Mouse (Mus musculus) lung, postnatal 14 days (tissue): Measurements from ENCODE around the gene Lcn5.
A peak's percentile ranks its signal among the peaks of the same experiment; 100 is the strongest.

Source experiments
- DNase-seq: peaks from one replicate; pipeline ENCODE4 v3.0.0; 2021

Lcn5 gene

GRCm38 (mm10) chr2:25657652-25658051, at the start of gene Lcn5:
Lcn5 (plus strand) TSS chr2:25657952.
- DNase-seq: no peak

GRCm38 (mm10) chr2:25608671-25609070, 49.1 kb upstream of the Lcn5 start:
- no peak for DNase-seq

DNA sequence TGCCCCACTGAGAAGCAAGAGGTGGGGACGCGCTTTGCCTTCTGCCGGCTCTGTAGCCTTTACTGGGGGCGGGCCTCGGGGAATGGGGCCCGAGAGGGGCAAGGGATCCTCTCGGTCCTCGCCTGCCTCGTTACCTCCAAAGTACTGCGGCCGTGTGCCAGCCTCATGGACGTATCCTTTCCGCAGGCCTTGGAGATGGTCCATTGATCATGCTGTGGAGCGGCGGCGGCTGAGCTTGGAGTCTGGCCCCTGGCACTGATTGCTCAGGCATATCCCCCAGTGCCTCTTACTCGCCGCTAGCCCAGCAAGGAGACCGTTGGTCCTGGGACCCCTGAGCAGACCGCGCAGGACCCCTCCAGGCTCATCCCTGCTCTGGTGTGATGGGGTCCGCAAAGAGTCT, 41.4 kb upstream of the Lcn5 start:
- no peak for DNase-seq

DNA sequence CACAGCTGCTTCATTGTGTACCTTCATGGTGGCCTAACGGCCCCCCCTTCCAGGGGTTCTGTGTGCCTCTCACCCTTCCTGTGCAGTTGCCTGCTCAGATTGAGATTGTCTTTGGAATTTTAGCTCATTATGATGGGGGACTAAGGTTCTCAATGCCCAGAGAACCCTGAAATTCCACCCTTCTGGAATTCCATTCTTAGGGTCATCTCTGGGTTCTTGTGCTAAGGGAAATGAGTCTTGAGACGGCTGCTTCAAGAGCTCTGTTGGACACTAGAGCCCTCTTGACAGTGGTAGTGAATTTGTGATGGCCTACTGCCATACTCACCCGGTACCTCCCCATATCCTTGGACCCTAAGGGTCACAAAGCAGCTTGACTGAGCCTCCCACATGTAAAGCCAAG, 40.2 kb upstream of the Lcn5 start, which contains the start of gene Ccdc183:
TSS of gene Ccdc183 (minus strand) at position 101 of the 400 bp plus-strand sequence.
- DNase-seq: no peak

GRCm38 (mm10) chr2:25620386-25620785, 37.4 kb upstream of the Lcn5 start:
- DNase-seq: no peak

- no peak for DNase-seq
Measured at GRCm38 (mm10) chr2:25620852-25621228, 36.9 kb upstream of the Lcn5 start.

GRCm38 (mm10) chr2:25621229-25622200, 36.2 kb upstream of the Lcn5 start, which contains the start of gene Tmem141:
Tmem141 (minus strand) TSS chr2:25622005.
- peak; percentile 89 for DNase-seq

DNA sequence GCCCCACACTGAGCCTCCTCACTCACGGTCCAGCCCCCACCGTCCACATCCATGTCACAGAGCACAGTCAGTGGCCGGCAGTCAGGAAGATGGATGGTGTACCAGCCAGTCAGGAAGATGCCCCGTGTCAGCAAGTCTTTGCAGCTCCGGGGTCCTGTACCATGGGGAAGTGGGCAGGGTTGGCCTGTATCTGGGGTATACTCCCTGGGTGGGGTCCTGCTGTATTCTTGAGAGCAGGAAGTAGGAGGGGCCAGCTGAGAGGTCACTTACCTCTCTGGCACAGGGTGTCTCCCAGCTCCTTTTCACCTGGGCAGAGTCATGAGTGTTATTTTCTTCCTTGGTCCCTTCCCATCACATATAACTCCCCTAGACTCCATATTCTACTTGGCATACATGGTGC, 31.8 kb upstream of the Lcn5 start:
- DNase-seq: no peak

GRCm38 (mm10) chr2:25627811-25628210, 29.9 kb upstream of the Lcn5 start, which contains the start of gene Fcna:
Fcna (minus strand) TSS chr2:25628030.
- DNase-seq: no peak

DNA sequence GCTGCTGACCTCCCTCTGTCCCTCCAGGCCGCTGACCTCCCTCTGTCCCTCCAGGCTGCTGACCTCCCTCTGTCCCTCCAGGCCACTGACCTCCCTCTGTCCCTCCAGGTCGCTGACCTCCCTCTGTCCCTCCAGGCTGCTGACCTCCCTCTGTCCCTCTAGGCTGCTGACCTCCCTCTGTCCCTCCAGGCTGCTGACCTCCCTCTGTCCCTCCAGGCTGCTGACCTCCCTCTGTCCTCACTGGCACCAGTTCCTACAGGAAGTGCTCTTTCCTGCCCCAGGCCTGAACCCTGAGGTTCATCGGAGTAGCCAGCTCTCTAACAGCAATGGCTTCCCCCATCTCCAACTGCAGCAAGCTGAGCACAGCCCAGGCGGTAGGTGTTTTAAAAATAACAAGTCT, 29.0 kb upstream of the Lcn5 start:
- DNase-seq: no peak

- no peak for DNase-seq
Measured at GRCm38 (mm10) chr2:25633616-25634015, 24.1 kb upstream of the Lcn5 start.

DNA sequence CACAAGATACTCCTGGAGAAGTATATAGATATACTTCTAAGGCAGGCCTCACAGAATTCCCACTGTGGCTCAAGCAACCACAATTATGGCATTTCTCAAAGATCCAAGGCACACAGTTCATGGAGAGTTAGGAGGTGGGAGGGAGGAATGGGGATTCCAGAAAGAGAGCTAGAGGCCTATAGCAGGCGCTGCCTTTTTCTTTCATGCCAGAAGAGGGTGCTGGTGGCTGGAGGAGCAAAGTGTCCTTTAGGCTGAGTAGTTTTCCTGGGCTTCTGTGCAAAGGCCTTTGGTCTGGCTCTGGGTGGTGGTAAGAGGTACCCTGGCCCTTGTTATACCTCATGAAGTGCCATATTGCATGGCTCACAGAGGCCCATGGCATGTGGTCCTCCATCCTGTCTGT, 23.7 kb upstream of the Lcn5 start:
- DNase-seq: no peak

GRCm38 (mm10) chr2:25639890-25640289, 17.9 kb upstream of the Lcn5 start:
- DNase-seq: peak; percentile 52

DNA sequence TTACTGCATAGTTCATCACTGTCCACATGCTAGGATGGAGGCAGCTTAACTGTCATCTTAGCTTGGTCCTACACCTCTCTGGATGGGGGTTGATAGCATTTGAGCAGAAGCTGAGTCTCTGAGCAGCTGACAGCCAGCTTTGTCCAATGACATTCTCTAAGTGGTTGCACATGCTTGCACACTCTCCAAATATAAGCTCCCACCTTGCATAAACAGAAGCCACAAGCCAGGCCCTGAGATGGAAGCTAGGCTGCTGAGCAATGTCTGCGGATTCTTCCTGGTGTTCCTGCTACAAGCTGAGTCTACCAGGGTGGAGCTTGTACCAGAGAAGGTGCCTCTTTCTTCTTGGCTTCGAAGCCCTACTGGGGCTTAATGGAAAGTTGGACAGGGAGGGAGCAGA, 4.8 kb upstream of the Lcn5 start, which contains the start of gene Lcn8:
TSS of gene Lcn8 (plus strand) at position 219 of the 400 bp plus-strand sequence.
- no peak for DNase-seq

- no peak for DNase-seq
Measured at GRCm38 (mm10) chr2:25654502-25654901, 3.2 kb upstream of the Lcn5 start.

- peak; percentile 31 for DNase-seq
Measured at GRCm38 (mm10) chr2:25656691-25657090, 1.1 kb upstream of the Lcn5 start.

GRCm38 (mm10) chr2:25657246-25657645, 506 bp upstream of the Lcn5 start:
- DNase-seq: no peak

DNA sequence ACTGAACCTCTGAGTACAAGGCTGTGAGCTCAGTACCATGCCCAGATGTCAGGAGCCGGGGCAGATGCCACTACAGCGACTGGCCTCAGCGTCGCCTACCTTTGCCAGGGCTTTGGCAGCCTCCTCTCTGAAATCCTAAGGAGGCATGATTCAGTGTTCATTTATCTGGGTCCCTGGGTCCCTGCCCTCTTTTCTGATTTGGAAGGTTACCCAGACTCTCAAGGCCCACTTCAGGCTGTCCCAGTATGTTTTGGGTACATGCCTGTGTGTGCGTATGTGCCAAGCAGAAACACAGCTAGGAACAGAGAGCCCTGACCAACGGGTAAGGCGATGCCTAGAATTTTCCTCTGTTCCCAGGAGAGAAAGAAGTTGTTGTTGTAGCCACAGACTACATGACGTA, 2.5 kb downstream of the Lcn5 start:
- no peak for DNase-seq

DNA sequence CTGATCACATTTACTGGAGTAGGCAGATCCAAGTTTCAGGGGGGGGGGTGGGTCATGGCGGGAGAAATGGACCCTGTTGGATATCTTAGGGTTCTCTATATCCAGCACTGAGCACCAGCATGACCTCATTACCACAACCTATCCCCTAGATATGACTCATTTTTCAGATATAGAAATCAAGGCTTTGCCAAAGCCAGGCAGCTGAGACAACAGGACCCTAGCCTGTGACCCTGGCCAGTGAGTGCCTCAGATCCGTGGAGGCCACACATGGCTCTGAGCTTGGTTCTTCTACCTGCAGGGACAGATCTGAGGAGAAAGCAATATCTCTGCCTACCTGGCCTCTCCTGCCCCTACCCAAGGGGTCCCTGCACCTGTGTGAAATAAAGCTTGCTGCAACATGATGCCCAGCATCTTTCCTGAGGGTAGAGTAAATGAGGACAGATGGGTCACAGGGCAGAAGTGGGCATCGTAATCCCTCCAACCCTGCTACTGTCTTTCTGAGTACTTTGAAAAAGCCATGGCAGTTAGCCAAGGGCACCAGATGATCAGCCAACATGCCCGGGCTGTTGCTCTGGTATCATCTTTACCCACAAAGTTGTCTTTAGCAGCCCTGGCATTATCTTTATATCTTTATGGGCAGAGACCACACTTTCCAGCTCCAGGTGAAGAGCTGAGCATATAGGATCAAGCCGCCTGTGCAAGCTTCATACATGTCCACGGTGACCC, 3.7 kb downstream of the Lcn5 start:
- DNase-seq: no peak

DNA sequence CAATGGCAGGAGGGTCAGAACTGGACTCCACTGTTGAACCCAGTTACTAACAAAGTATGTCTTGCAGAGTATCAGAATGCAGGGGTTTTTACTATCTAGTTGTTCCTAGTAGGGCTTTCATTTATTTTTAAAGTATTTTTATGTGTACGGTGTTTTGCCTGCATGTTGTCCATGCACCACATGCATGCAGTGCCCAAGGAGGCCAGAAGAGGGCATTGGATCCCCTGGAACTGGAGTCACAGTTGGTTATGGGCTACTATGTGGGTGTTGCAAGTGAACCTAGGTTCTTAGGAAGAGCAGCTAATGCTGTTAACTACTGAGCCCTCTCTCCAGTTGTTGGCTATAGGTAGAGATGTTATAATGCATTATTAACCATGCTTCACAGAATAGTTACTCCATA, 5.8 kb downstream of the Lcn5 start:
- peak; percentile 59 for DNase-seq

- DNase-seq: no peak
Measured at GRCm38 (mm10) chr2:25664125-25664524, 6.4 kb downstream of the Lcn5 start.

DNA sequence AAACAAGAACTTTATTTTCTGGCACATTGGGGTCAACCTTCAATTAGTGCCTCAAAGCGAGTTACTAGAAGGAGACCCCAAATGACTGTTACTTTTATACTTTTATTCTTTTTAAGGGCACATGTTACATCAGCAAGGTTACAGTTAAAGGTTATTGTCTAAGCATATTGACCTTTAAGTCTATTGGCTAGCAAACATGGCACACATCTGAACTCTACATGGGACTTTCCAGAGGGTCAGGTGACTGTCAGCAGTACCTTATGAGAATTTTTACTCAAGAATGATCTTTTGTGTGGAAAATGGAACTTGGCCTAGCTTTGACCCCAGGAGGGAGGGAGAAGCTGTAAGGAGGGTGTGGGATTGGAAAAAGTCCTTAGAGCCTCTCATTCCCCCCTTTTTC, 8.8 kb downstream of the Lcn5 start:
- DNase-seq: no peak

- DNase-seq: no peak
Measured at GRCm38 (mm10) chr2:25676486-25676885, 18.7 kb downstream of the Lcn5 start, which contains the start of gene Lcn6. Lcn6 (plus strand) TSS chr2:25676786.

GRCm38 (mm10) chr2:25679559-25679958, 21.8 kb downstream of the Lcn5 start:
- DNase-seq: no peak
